Mouse (Mus musculus): ENCODE measurements around the gene St3gal3. TPM values are rescaled to one million over a fixed set of nuclear protein-coding genes. Genes with fewer than 3 reads are reported as not detected.

St3gal3 gene
- polyA plus RNA-seq, 1 experiment from 2014 or later: 10.8 TPM

- 85% methylated on average over 4 of the region's 4 CpGs for WGBS
- peaks cover 10% of the 10 kb centered on the region for H3K4me1 ChIP-seq (replicated peaks)
- no peak overlapping the region for H3K4me3 ChIP-seq
- H3K27ac ChIP-seq: no peak overlapping the region
- peaks cover 12% of the 10 kb centered on the region; the same call in 1 of the 2 replicates for H3K36me3 ChIP-seq
- H3K9me3 ChIP-seq: no peaks in the 10 kb centered on the region
- peaks cover 27% of the 10 kb centered on the region for H3K27me3 ChIP-seq (ENCODE audit: insufficient read depth, poor library complexity, severe bottlenecking)
- DNase-seq (ENCODE audit: low spot score): no peak
Measured at GRCm38 (mm10) chr4:117934081-117934480, 200.6 kb downstream of the St3gal3 start.

DNA sequence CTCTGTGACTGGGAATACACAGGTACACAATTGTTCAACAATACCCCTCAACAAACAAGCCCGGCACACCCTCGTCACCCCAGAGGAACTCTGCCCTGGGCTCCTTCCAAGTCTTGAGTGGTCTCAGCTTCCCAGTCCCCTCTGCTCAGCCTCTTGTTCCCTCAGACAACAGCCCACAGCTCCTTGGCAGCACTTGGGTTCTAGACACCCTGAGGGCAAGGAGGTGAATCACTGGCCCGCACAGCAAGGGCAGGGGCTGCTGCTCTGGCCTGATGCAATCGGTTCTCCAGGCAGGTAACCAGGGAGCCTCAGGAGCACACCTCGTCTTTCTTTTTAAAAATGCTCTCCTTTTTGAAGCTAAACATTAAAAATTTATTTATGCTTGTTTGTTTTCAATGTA lies 201.5 kb downstream of the St3gal3 start:
- Histone ChIP-seq H3K27ac (no peak overlapping the region), H3K4me1 (replicated peaks) (peaks cover 19% of the 10 kb centered on the region), H3K4me3 (no peak overlapping the region), H3K9me3 (no peaks in the 10 kb centered on the region), H3K36me3 (peaks cover 10% of the 10 kb centered on the region; the same call in 1 of the 2 replicates), H3K27me3 (ENCODE audit: insufficient read depth, poor library complexity, severe bottlenecking) (peaks cover 35% of the 10 kb centered on the region)
- 91% methylated on average over 5 of the region's 5 CpGs for WGBS
- no peak for DNase-seq (ENCODE audit: low spot score)

GRCm38 (mm10) chr4:117929391-117929881 lies 205.3 kb downstream of the St3gal3 start, which contains the start of gene Artn:
TSS of gene Artn (minus strand) at chr4:117929763.
- Histone ChIP-seq H3K27me3 (ENCODE audit: insufficient read depth, poor library complexity, severe bottlenecking) (peaks cover 73% of the 10 kb centered on the region), H3K9me3 (no peaks in the 10 kb centered on the region), H3K4me3 (peak within 1 kb of the TSS; percentile 53), H3K4me1 (replicated peaks) (peaks cover 38% of the 10 kb centered on the region), H3K36me3 (0 out of 2 replicates have a peak, but pooled peaks cover 8% of the 10 kb centered on the region), H3K27ac (peak within 1 kb of the TSS; percentile 64; the same call in 1 of the 2 replicates)
- WGBS: under 1% methylated on average over 33 of the region's 33 CpGs
- peak; percentile 55 for DNase-seq (ENCODE audit: low spot score)

- Histone ChIP-seq H3K27ac (peak overlapping the region; percentile 64; the same call in 1 of the 2 replicates), H3K36me3 (0 out of 2 replicates have a peak, but pooled peaks cover 8% of the 10 kb centered on the region), H3K27me3 (ENCODE audit: insufficient read depth, poor library complexity, severe bottlenecking) (peaks cover 80% of the 10 kb centered on the region), H3K4me3 (peak overlapping the region; percentile 53), H3K9me3 (no peaks in the 10 kb centered on the region), H3K4me1 (replicated peaks) (peaks cover 38% of the 10 kb centered on the region)
- DNase-seq (ENCODE audit: low spot score): peak; percentile 54
- WGBS: 4% methylated on average over 13 of the region's 13 CpGs
Measured at GRCm38 (mm10) chr4:117928699-117929241, 205.9 kb downstream of the St3gal3 start.

GRCm38 (mm10) chr4:117928234-117928633 lies 206.5 kb downstream of the St3gal3 start:
- WGBS: 12% methylated on average over 6 of the region's 6 CpGs
- H3K4me3 ChIP-seq: 0 out of 2 replicates have a peak overlapping the region, but pooled peaks have one; percentile 53
- DNase-seq (ENCODE audit: low spot score): peak; percentile 80
- H3K27me3 ChIP-seq (ENCODE audit: insufficient read depth, poor library complexity, severe bottlenecking): peaks cover 85% of the 10 kb centered on the region
- 0 out of 2 replicates have a peak, but pooled peaks cover 8% of the 10 kb centered on the region for H3K36me3 ChIP-seq
- no peaks in the 10 kb centered on the region for H3K9me3 ChIP-seq
- H3K4me1 ChIP-seq (replicated peaks): peaks cover 38% of the 10 kb centered on the region
- no peak overlapping the region for H3K27ac ChIP-seq

DNA sequence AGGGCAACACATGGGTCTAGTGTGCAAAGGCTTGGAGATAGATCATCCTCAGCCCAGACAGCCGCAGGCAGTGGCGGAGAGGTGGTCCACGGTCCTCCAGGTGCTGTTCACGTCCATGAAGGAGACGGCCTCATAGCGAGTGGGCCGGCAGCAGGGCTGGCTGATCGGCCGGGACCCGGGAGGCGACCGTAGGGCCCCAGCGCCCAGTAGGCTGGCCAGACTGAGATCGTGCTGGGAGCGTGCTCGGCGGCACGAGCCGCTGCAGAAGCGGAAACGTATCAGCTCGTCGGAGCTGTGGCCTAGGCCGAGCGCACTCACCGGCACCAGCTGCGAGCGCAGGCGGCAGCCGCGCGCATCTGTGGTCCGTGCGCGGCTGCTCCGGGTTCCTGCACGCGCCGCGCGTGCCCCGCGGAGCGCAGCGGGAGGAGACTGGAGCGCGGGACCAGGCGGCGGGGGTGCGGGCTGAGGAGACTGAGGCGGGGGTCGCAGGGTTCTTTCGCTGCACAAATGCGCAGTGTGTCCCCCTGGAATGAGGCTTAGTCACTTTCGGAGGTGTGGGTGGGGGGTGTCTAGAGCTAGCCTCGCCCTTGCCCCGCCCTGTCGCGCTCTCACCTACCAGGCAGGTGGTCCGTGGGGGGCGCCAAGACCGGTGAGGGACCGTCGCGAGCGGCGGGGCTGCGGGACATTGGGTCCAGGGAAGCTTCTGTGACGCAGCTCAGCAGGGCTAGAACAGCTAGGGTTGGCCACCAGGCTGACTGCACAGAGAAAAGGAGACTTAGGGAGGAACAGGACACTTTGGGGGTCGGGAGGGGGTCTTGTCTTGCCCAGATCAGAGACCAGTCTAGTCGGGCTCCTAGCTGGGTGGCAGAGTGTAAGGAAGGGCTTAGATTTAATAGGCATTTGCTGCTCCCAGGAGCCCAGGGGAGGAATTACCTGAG lies 207.9 kb downstream of the St3gal3 start:
- Histone ChIP-seq H3K4me1 (replicated peaks) (peaks cover 38% of the 10 kb centered on the region), H3K27me3 (ENCODE audit: insufficient read depth, poor library complexity, severe bottlenecking) (peaks cover 89% of the 10 kb centered on the region), H3K9me3 (no peaks in the 10 kb centered on the region), H3K36me3 (no peaks in the 10 kb centered on the region), H3K27ac (peak overlapping the region; percentile 47), H3K4me3 (peak overlapping the region; percentile 63)
- DNase-seq (ENCODE audit: low spot score): peak; percentile 58
- 1% methylated on average over 71 of the region's 71 CpGs for WGBS

DNA sequence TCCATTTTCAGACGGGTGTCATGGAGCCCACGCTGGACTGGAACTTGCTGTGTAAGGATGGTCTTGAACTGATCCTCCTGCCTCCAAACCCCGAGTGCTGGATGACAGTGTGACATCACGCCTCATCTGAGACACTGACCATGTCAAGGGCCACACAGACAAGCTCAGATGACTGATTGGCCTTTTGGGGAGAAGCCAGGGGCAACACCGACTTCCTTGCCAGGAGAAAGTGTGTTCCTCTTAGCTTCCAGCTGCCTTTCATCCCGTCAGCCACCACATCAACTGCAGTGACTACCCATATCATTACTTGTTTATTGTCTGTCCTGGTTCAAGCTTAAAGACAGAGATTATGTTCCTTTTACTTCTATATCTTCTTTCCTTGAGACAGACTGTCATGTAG lies 209.8 kb downstream of the St3gal3 start:
- no peak overlapping the region for H3K4me3 ChIP-seq
- no peak for DNase-seq (ENCODE audit: low spot score)
- no peaks in the 10 kb centered on the region for H3K36me3 ChIP-seq
- peaks cover 73% of the 10 kb centered on the region for H3K27me3 ChIP-seq (ENCODE audit: insufficient read depth, poor library complexity, severe bottlenecking)
- H3K9me3 ChIP-seq: no peaks in the 10 kb centered on the region
- H3K27ac ChIP-seq: no peak overlapping the region
- WGBS: 73% methylated on average over 5 of the region's 6 CpGs
- H3K4me1 ChIP-seq (replicated peaks): peaks cover 36% of the 10 kb centered on the region

- Histone ChIP-seq H3K27me3 (ENCODE audit: insufficient read depth, poor library complexity, severe bottlenecking) (peaks cover 59% of the 10 kb centered on the region), H3K4me3 (no peak overlapping the region), H3K4me1 (replicated peaks) (peaks cover 22% of the 10 kb centered on the region), H3K9me3 (no peaks in the 10 kb centered on the region), H3K36me3 (no peaks in the 10 kb centered on the region), H3K27ac (no peak overlapping the region)
- no peak for DNase-seq (ENCODE audit: low spot score)
- 69% methylated on average over 2 of the region's 2 CpGs for WGBS
Measured at GRCm38 (mm10) chr4:117923450-117923849, 211.3 kb downstream of the St3gal3 start.

- H3K9me3 ChIP-seq: no peaks in the 10 kb centered on the region
- 90% methylated on average over 2 of the region's 2 CpGs for WGBS
- no peak for DNase-seq (ENCODE audit: low spot score)
- H3K4me3 ChIP-seq: no peak overlapping the region
- no peak overlapping the region for H3K27ac ChIP-seq
- H3K36me3 ChIP-seq: no peaks in the 10 kb centered on the region
- H3K4me1 ChIP-seq (replicated peaks): peaks cover 5% of the 10 kb centered on the region; the same call in 1 of the 2 replicates
- H3K27me3 ChIP-seq (ENCODE audit: insufficient read depth, poor library complexity, severe bottlenecking): peaks cover 38% of the 10 kb centered on the region
Measured at GRCm38 (mm10) chr4:117921358-117921757, 213.4 kb downstream of the St3gal3 start.

- H3K27me3 ChIP-seq (ENCODE audit: insufficient read depth, poor library complexity, severe bottlenecking): peaks cover 12% of the 10 kb centered on the region
- no peak overlapping the region for H3K4me3 ChIP-seq
- WGBS: 89% methylated on average over 5 of the region's 5 CpGs
- DNase-seq (ENCODE audit: low spot score): no peak
- no peaks in the 10 kb centered on the region for H3K9me3 ChIP-seq
- no peaks in the 10 kb centered on the region for H3K36me3 ChIP-seq
- H3K4me1 ChIP-seq (replicated peaks): peaks cover 22% of the 10 kb centered on the region
- no peak overlapping the region for H3K27ac ChIP-seq
Measured at GRCm38 (mm10) chr4:117918762-117919161, 216.0 kb downstream of the St3gal3 start.

GRCm38 (mm10) chr4:117918261-117918660 lies 216.5 kb downstream of the St3gal3 start:
- H3K4me3 ChIP-seq: no peak overlapping the region
- peaks cover 7% of the 10 kb centered on the region for H3K27me3 ChIP-seq (ENCODE audit: insufficient read depth, poor library complexity, severe bottlenecking)
- H3K36me3 ChIP-seq: no peaks in the 10 kb centered on the region
- no peak for DNase-seq (ENCODE audit: low spot score)
- H3K4me1 ChIP-seq (replicated peaks): peaks cover 27% of the 10 kb centered on the region
- WGBS: 87% methylated on average over 3 of the region's 3 CpGs
- no peaks in the 10 kb centered on the region for H3K9me3 ChIP-seq
- no peak overlapping the region for H3K27ac ChIP-seq

- no peaks in the 10 kb centered on the region for H3K9me3 ChIP-seq
- H3K27me3 ChIP-seq (ENCODE audit: insufficient read depth, poor library complexity, severe bottlenecking): 0 out of 2 replicates have a peak, but pooled peaks cover 3% of the 10 kb centered on the region
- no peak overlapping the region for H3K27ac ChIP-seq
- H3K4me3 ChIP-seq: no peak overlapping the region
- 0 out of 2 replicates have a peak, but pooled peaks cover under 1% of the 10 kb centered on the region for H3K36me3 ChIP-seq
- 90% methylated on average over 4 of the region's 4 CpGs for WGBS
- peaks cover 32% of the 10 kb centered on the region for H3K4me1 ChIP-seq (replicated peaks)
- no peak for DNase-seq (ENCODE audit: low spot score)
Measured at GRCm38 (mm10) chr4:117917847-117918246, 216.9 kb downstream of the St3gal3 start.

Data from hindbrain, embryonic 10.5 days (tissue).